Mouse (Mus musculus) kidney, postnatal 14 days (tissue): ENCODE results near the gene Zfp638.
"Not testable (repeated sequence)": the region's sequence is repeated elsewhere in the genome, so short reads cannot be mapped to it uniquely, and the experiment has no call there.

Experiments
- DNase-seq: peaks from one replicate; pipeline ENCODE4 v3.0.0; 2022; ENCODE audit warnings: mixed read lengths

The Zfp638 gene

DNA sequence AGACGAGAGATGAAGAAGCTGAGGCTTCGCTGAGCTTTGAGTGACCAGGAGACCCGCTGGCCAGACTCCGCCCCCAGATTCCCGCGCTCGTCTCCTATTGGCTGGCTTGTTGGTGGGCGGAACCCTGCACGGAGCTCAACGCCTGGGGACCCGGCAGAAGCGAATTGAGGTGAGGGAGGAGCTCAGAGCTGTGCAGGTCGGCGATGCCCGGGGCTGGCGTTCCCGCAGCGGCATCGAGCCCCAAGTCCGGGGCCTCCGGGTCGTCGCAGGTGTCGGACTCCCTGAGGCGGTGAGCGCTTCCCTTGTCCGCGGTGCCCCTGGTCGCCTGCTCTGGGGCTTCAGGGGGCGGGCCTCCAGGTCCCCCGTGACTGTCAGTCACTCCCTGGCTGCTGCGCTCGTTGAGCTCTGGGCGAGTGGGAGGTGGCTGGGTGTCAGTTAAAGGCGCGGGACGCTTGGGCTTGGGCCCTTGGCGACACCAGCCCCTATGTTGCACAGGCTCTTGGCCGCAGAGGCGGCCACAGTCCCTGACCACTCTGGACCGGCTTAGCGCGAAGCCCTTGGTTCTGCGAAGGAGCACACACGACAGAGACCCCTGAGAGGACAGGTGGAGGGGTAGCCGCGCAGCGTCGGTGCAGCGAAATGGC lies at the start of gene Zfp638:
Gene Zfp638 (plus strand): TSS at position 156 of the 644 bp plus-strand sequence.
- DNase-seq, result peak; percentile 95

- no peak for DNase-seq
Measured at GRCm38 (mm10) chr6:83818996-83819395, 47.9 kb upstream of the Zfp638 start.

DNA sequence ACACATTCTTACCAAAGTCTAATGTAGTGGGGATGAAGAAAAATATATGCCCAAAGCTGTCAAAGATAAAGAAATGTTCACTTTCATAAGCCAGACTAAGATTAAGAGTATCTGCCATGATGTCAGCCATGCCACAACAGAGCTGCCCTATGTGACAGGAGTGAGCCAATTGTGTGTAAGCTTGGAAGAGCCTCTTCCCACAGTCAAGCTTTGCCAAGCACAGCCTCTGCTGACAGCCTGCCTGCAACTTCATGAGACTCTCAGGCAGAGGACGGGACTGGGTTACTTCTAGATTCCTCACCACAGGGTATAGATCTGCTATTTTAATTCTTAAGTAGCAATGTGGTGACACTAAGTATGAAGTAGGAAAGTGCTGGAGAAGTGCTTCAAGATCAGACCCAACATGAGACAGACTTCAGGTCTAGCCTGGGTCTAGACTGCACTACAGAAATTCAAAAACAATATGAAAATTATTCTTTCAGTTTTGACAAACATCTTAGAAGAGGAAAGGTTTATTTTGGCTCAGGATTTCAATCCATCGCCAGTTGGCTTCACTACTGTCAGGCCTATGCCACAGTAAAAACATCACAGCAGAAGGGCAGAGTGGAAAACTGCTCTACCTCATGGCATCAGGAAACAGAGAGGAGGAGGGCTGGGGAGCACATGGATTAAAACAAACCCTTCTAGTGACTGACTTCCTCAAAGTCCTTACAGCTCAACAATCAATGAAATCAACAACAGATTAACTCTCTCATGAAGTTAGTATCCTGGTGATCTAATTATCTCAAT lies 46.0 kb upstream of the Zfp638 start:
- no peak for DNase-seq

- DNase-seq, result no peak
Measured at GRCm38 (mm10) chr6:83821856-83822255, 45.1 kb upstream of the Zfp638 start.

DNA sequence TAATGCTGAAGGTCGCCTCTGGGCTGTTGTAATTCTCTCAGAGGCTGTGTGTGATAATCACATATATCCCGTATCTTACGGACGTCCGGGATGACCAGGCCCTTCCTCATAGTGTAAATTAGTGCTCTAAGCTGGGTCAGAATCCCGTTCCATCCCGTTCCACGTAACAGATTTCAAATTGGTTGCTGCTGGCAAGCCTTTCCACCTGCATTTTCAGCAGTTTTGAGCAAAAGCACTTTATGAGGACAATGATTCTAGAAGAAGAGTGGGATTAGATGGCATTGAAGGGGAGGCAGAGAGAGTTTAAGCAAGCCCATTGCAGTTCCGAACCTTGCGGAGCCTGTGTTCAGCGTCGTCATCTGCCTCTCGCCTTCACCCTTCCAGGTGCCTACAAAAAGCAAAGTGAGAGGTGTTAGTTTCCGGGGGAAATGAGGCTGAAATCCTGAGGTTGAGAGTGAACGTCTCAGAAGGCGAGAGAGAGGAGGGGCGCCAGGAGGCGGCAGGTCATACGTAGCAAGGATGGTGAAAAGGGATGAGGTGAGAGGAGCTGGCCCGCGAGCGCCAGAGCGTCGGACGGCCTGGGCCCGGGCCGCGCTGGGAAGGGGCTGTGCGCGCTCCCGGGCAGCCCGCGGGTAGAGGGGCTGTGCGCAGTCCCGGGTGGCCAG lies 35.8 kb upstream of the Zfp638 start:
- no peak for DNase-seq

- peak; percentile 99 for DNase-seq
Measured at GRCm38 (mm10) chr6:83831606-83832123, 35.2 kb upstream of the Zfp638 start, which contains the start of gene Paip2b. TSS of gene Paip2b (minus strand) at chr6:83831741.

DNA sequence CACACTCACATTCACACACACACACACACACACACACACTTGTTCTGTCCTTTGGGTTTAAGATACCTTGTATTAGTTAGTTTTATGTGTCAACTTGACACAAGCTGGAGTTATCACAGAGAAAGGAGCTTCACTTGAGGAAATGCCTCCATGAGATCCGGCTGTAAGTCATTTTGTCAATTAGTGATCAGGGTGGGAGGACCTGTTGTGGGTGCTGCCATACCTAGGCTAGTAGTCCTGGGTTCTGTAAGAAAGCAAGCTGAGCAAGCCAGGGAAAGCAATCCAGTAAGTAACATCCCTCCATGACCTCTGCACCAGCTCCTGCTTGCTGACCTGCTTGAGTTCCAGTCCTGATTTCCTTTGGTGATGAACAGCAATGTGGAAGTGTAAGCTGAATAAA lies 34.5 kb upstream of the Zfp638 start:
- not testable (repeated sequence) for DNase-seq

- DNase-seq, result no peak
Measured at GRCm38 (mm10) chr6:83836826-83837225, 30.1 kb upstream of the Zfp638 start.

DNA sequence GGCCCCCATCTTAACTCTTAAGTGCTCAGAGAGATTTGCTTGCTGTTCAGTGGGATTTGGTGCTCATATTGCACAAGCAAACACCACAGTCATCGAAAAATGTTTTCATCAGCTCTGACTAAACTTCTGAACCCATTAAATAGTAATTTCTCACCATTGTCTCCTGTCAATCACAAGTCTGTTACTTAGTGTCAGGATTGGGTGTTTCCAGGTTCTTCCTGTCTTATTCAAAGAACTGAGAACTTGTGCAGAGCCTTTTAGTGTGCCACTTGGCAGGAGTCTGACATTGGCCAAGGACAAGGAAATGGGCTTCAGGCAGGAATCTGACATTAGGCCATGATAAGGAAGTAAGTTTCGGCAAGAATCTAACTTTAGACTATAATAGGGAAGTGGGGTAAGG lies 28.9 kb upstream of the Zfp638 start:
- DNase-seq, result no peak

- DNase-seq, result no peak
Measured at GRCm38 (mm10) chr6:83840086-83840485, 26.8 kb upstream of the Zfp638 start.

- DNase-seq, result no peak
Measured at GRCm38 (mm10) chr6:83844913-83845312, 22.0 kb upstream of the Zfp638 start.

DNA sequence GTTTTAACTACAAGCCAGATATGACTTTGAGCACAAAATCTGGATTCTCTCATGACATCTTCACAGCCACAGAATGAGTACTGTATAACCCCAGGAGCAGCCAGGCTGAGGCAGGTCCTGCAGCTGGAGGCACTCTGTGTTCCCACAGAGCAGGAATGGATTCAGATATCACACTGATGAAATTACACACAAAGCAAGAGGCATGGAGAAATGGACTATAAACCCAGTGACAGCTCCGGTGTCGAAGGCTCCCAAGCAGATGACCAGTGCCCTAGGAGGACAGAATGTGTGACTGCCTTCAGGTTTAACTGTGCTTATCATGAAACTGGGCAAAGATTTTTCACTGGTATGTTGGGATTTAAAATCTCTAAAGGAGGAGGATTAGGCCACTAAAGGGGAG lies 20.8 kb upstream of the Zfp638 start:
- no peak for DNase-seq

GRCm38 (mm10) chr6:83849446-83849845 lies 17.5 kb upstream of the Zfp638 start:
- no peak for DNase-seq

- DNase-seq, result no peak
Measured at GRCm38 (mm10) chr6:83857476-83857875, 9.4 kb upstream of the Zfp638 start.

- no peak for DNase-seq
Measured at GRCm38 (mm10) chr6:83860033-83860432, 6.9 kb upstream of the Zfp638 start.

- DNase-seq, result no peak
Measured at GRCm38 (mm10) chr6:83863538-83863937, 3.4 kb upstream of the Zfp638 start.

- DNase-seq, result no peak
Measured at GRCm38 (mm10) chr6:83866423-83866822, 486 bp upstream of the Zfp638 start.

- peak; percentile 59 for DNase-seq
Measured at GRCm38 (mm10) chr6:83867598-83868585, 983 bp downstream of the Zfp638 start.

DNA sequence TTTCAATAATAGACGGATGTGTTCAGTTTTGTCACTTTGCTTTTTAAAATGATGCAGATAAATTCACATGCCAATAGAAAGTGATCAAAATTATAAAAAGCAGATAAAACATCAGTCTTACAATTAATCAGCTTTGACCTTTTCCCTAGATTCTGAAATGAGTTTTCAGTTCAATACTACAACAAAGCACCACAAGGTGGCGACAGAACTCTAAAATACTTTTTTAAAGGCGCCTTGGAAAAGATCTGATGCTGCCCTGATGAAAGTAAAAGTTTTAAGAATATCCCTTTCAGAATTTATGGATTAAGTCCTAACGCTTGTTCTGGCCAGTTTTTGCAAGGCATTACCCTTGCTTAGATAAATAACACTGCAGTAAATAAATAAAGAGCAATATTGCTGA lies 12.9 kb downstream of the Zfp638 start:
- DNase-seq, result peak; percentile 63

- DNase-seq, result no peak
Measured at GRCm38 (mm10) chr6:83886789-83887188, 19.9 kb downstream of the Zfp638 start.

GRCm38 (mm10) chr6:83888802-83889201 lies 21.9 kb downstream of the Zfp638 start:
- no peak for DNase-seq
